Mouse (Mus musculus) ES-Bruce4 (cell line): Measurements from ENCODE around the gene Ap1ar.

Source experiments
- CTCF ChIP-seq: IDR thresholded peaks from one replicate; pipeline ENCODE4 v1.8.1; 2011; ENCODE audit warnings: low read depth, low read length
- POLR2A ChIP-seq: IDR thresholded peaks from one replicate; pipeline ENCODE4 v1.8.1; 2011; ENCODE audit warnings: low read length; ENCODE audit not compliant: insufficient read depth

GRCm38 (mm10) chr3:127762403-127762802 lies 74.9 kb downstream of the Ap1ar start:
- TF ChIP-seq POLR2A, result no peak
- TF ChIP-seq CTCF, result no peak
